In genomic region chr12:8811894-8812560, GRCm38 (mm10) we compare ENCODE assay signal across 20 mouse cellular contexts. TPM values are rescaled to one million over a fixed set of nuclear protein-coding genes. Genes with fewer than 3 reads are reported as not detected.
DNase-seq lines count a peak whose midpoint lies in the region; ATAC-seq and TF ChIP-seq lines count a peak whose summit lies in the region.
"Had no signal": no experiment of that assay in that cellular context is flagged by ENCODE, and none has a peak within 500 bp of the region (broad histone marks: within the 10 kb centered on the region; RNA-seq: fewer than 3 reads in every experiment).

No protein-coding gene starts in this region.

- no peaks in the 10 kb centered on the region for H3K4me1 ChIP-seq in hindbrain, embryonic 14.5 days (replicated peaks; ENCODE audit: control insufficient read depth, insufficient read depth, low read length)
- no peaks in the 10 kb centered on the region for H3K4me1 ChIP-seq in hindbrain, postnatal 0 days (ENCODE audit: insufficient read depth, low read length)
- H3K4me1 ChIP-seq: megakaryocyte, embryonic 14.5 days; neural tube, embryonic 12.5 days had no signal

- DNase-seq in hindbrain, embryonic 14.5 days (ENCODE audit: low spot score), result no peak
- DNase-seq in hindbrain, postnatal 0 days (ENCODE audit: low spot score), result no peak
- DNase-seq in lung, adult 18-20 months, result peak; percentile 55 to 70
- no peak for DNase-seq in lung, postnatal 14 days
- peak; percentile 32 for DNase-seq in lung, postnatal 10 days
- no peak for DNase-seq in cerebellum, adult 8-10 months
- no peak for DNase-seq in adrenal gland, postnatal 36 days
- no peak for DNase-seq in adrenal gland, adult (ENCODE audit: inconsistent age in 2 of 2, low spot score in 1 of 2)
- DNase-seq: cerebellum, adult 11 months; layer of hippocampus, adult 9-11 months; thymus, postnatal 14 days had no signal

- H3K4me3 ChIP-seq in hindbrain, embryonic 14.5 days (replicated peaks; ENCODE audit: low read length), result no peak overlapping the region
- no peak overlapping the region for H3K4me3 ChIP-seq in hindbrain, postnatal 0 days (ENCODE audit: low read length)
- H3K4me3 ChIP-seq: embryonic facial prominence, embryonic 13.5 days; gastrocnemius, adult 2 months; heart, adult 2 months; limb, embryonic 15.5 days; megakaryocyte, embryonic 14.5 days; neural tube, embryonic 12.5 days had no signal

- H3K9ac ChIP-seq in hindbrain, embryonic 14.5 days, result no peak overlapping the region
- H3K9ac ChIP-seq in hindbrain, postnatal 0 days (replicated peaks; ENCODE audit: low read length), result no peak overlapping the region
- H3K9ac ChIP-seq: embryonic facial prominence, embryonic 13.5 days; limb, embryonic 15.5 days; neural tube, embryonic 12.5 days had no signal

- 0 out of 2 replicates have a peak, but pooled peaks have one; percentile 21 for ATAC-seq in hindbrain, embryonic 14.5 days (ENCODE audit: low FRiP score)
- ATAC-seq in hindbrain, postnatal 0 days, result no peak
- ATAC-seq: activated CD4-positive, CD25-positive, alpha-beta regulatory T cell, adult 4 months; forebrain, embryonic 16.5 days; midbrain, embryonic 16.5 days had no signal

- H3K4me2 ChIP-seq in hindbrain, embryonic 14.5 days (replicated peaks), result no peak overlapping the region
- no peak overlapping the region for H3K4me2 ChIP-seq in hindbrain, postnatal 0 days (ENCODE audit: low read depth, low read length)
- H3K4me2 ChIP-seq: embryonic facial prominence, embryonic 13.5 days; limb, embryonic 15.5 days; neural tube, embryonic 12.5 days had no signal

- TF ChIP-seq CTCF in hindbrain, postnatal 0 days (IDR thresholded peaks at IDR 0.05; ENCODE audit: low read depth), result no peak

- no peaks in the 10 kb centered on the region for H3K27me3 ChIP-seq in hindbrain, embryonic 14.5 days (ENCODE audit: control insufficient read depth, insufficient read depth, low read length)
- no peaks in the 10 kb centered on the region for H3K27me3 ChIP-seq in hindbrain, postnatal 0 days (ENCODE audit: insufficient read depth, low read length)
- H3K27me3 ChIP-seq: embryonic facial prominence, embryonic 13.5 days; limb, embryonic 15.5 days; neural tube, embryonic 12.5 days had no signal

- H3K27ac ChIP-seq in hindbrain, embryonic 14.5 days, result no peak overlapping the region
- H3K27ac ChIP-seq in hindbrain, postnatal 0 days, result no peak overlapping the region
- H3K27ac ChIP-seq: embryonic facial prominence, embryonic 13.5 days; gastrocnemius, adult 2 months; heart, adult 2 months; limb, embryonic 15.5 days; neural tube, embryonic 12.5 days had no signal

- H3K36me3 ChIP-seq in hindbrain, embryonic 14.5 days (replicated peaks; ENCODE audit: control insufficient read depth, insufficient read depth), result no peaks in the 10 kb centered on the region
- H3K36me3 ChIP-seq in hindbrain, postnatal 0 days (ENCODE audit: insufficient read depth, low read length), result no peaks in the 10 kb centered on the region
- H3K36me3 ChIP-seq: embryonic facial prominence, embryonic 13.5 days; limb, embryonic 15.5 days; neural tube, embryonic 12.5 days had no signal

- no peaks in the 10 kb centered on the region for H3K9me3 ChIP-seq in hindbrain, embryonic 14.5 days (ENCODE audit: control insufficient read depth, low read length)
- H3K9me3 ChIP-seq in hindbrain, postnatal 0 days (ENCODE audit: low read length), result no peaks in the 10 kb centered on the region
- H3K9me3 ChIP-seq: embryonic facial prominence, embryonic 13.5 days; limb, embryonic 15.5 days; megakaryocyte, embryonic 14.5 days; neural tube, embryonic 12.5 days had no signal

- WGBS in hindbrain, embryonic 14.5 days, result 89% methylated on average over 5 of the region's 5 CpGs
- 90% methylated on average over 5 of the region's 5 CpGs for WGBS in hindbrain, postnatal 0 days

RNA-seq across cellular contexts. Expression of gene Sdc1, which starts 40.9 kb away (rescaled TPM):
- 16.8 and 18.1 TPM in 2 replicates for polyA plus RNA-seq in hindbrain, embryonic 14.5 days (2014; fragmentation: Nextera tagmentation; extraction: Ambion mirVana)
- total RNA-seq in hindbrain, postnatal 0 days (2014; rRNA removed), result 17.1 and 20.6 TPM in 2 replicates
- 12.5 and 14.0 TPM in 2 replicates for polyA plus RNA-seq in hindbrain, postnatal 0 days (2015; fragmentation: Nextera tagmentation; extraction: Ambion mirVana)
- total RNA-seq in adrenal gland, postnatal 36 days (2021), result 10 to 100 TPM; 16.5 to 17.0 TPM

Comparison
In these comparisons a context has a peak if more than half of its experiments do, and no peak if none do; other contexts are left out.
1. DNase-seq: peak in lung, adult 18-20 months (2 of 2) and lung, postnatal 10 days (single experiment); none in hindbrain, embryonic 14.5 days (single experiment), hindbrain, postnatal 0 days (single experiment), lung, postnatal 14 days (single experiment), cerebellum, adult 8-10 months (single experiment), adrenal gland, postnatal 36 days (0 of 2) and adrenal gland, adult (0 of 2).